Mouse (Mus musculus): ENCODE data around the gene Tmem121b.

DNA sequence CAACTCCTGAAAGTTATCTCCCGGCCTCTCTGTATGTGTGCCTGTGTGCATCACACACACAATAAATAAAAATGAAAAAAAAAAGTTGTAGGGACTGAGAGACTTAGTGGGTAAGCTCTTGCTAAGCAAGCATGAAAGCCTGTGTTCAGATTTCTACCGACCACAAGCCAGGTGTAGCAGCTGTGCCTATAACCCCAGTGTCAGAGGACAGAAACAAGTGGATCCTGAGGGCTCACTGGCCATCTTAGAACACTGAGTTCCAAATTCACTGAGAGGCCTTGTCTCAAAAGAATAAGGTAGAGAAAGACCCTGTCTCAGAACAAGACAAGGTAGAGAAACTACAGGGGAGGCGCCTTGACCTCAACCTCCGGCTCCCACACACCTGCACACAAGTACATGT is 25.3 kb downstream of the Tmem121b start:
- no peak for TF ChIP-seq CTCF (IDR thresholded peaks at IDR 0.05; ENCODE audit: low read depth)
- TF ChIP-seq EP300 (IDR thresholded peaks at IDR 0.05; ENCODE audit: low read depth), result no peak
